Mouse (Mus musculus) splenic B cell, adult 2 months (primary cell): ENCODE data around the gene Dlgap1.

Source experiments
- DNase-seq: peaks from one replicate; pipeline ENCODE4 v3.0.0-alpha.2; 2011; ENCODE audit warnings: low read depth, low spot score
- H3K27me3 ChIP-seq: 2 replicates; pipeline ENCODE4 v1.6.1; 2012; ENCODE audit warnings: mild to moderate bottlenecking, low read length, moderate library complexity, mixed read lengths; ENCODE audit not compliant: control insufficient read depth, poor library complexity, insufficient read depth, severe bottlenecking
- H3K36me3 ChIP-seq: 2 replicates; pipeline ENCODE4 v1.6.1; 2012; ENCODE audit warnings: mild to moderate bottlenecking, low read length, moderate library complexity, mixed read lengths; ENCODE audit not compliant: control insufficient read depth, poor library complexity, insufficient read depth, severe bottlenecking

Dlgap1 gene

GRCm38 (mm10) chr17:70787366-70787765 lies 818.5 kb downstream of the Dlgap1 start:
- H3K27me3 ChIP-seq, result no peaks in the 10 kb centered on the region
- no peak for DNase-seq
- no peaks in the 10 kb centered on the region for H3K36me3 ChIP-seq

GRCm38 (mm10) chr17:70790801-70791200 lies 821.9 kb downstream of the Dlgap1 start:
- DNase-seq, result no peak
- no peaks in the 10 kb centered on the region for H3K36me3 ChIP-seq
- no peaks in the 10 kb centered on the region for H3K27me3 ChIP-seq

GRCm38 (mm10) chr17:70791596-70792275 lies 822.9 kb downstream of the Dlgap1 start:
- no peaks in the 10 kb centered on the region for H3K27me3 ChIP-seq
- H3K36me3 ChIP-seq, result no peaks in the 10 kb centered on the region
- no peak for DNase-seq

GRCm38 (mm10) chr17:70794291-70794690 lies 825.4 kb downstream of the Dlgap1 start:
- Histone ChIP-seq H3K36me3 (no peaks in the 10 kb centered on the region), H3K27me3 (no peaks in the 10 kb centered on the region)
- no peak for DNase-seq

GRCm38 (mm10) chr17:70794722-70795121 lies 825.8 kb downstream of the Dlgap1 start:
- no peak for DNase-seq
- no peaks in the 10 kb centered on the region for H3K27me3 ChIP-seq
- no peaks in the 10 kb centered on the region for H3K36me3 ChIP-seq

GRCm38 (mm10) chr17:70795196-70795595 lies 826.3 kb downstream of the Dlgap1 start:
- Histone ChIP-seq H3K36me3 (no peaks in the 10 kb centered on the region), H3K27me3 (no peaks in the 10 kb centered on the region)
- DNase-seq, result no peak

- DNase-seq, result no peak
Observed at GRCm38 (mm10) chr17:70796940-70797772, 828.3 kb downstream of the Dlgap1 start.

GRCm38 (mm10) chr17:70797773-70798045 lies 828.8 kb downstream of the Dlgap1 start:
- H3K36me3 ChIP-seq, result no peaks in the 10 kb centered on the region
- H3K27me3 ChIP-seq, result no peaks in the 10 kb centered on the region
- no peak for DNase-seq

More at GRCm38 (mm10) chr17:70796940-70797772, 828.3 kb downstream of the Dlgap1 start:
- no peaks in the 10 kb centered on the region for H3K36me3 ChIP-seq
- no peaks in the 10 kb centered on the region for H3K27me3 ChIP-seq

- Histone ChIP-seq H3K27me3 (no peaks in the 10 kb centered on the region), H3K36me3 (no peaks in the 10 kb centered on the region)
- no peak for DNase-seq
Observed at GRCm38 (mm10) chr17:70799266-70799665, 830.4 kb downstream of the Dlgap1 start.

- DNase-seq, result no peak
- Histone ChIP-seq H3K36me3 (no peaks in the 10 kb centered on the region), H3K27me3 (no peaks in the 10 kb centered on the region)
Observed at GRCm38 (mm10) chr17:70802022-70802421, 833.1 kb downstream of the Dlgap1 start.

- no peak for DNase-seq
- no peaks in the 10 kb centered on the region for H3K27me3 ChIP-seq
- H3K36me3 ChIP-seq, result no peaks in the 10 kb centered on the region
Observed at GRCm38 (mm10) chr17:70805866-70806265, 837.0 kb downstream of the Dlgap1 start.

GRCm38 (mm10) chr17:70806600-70806999 lies 837.7 kb downstream of the Dlgap1 start:
- no peak for DNase-seq
- H3K36me3 ChIP-seq, result no peaks in the 10 kb centered on the region
- no peaks in the 10 kb centered on the region for H3K27me3 ChIP-seq

- DNase-seq, result no peak
- H3K27me3 ChIP-seq, result peaks cover 2% of the 10 kb centered on the region
- no peaks in the 10 kb centered on the region for H3K36me3 ChIP-seq
Observed at GRCm38 (mm10) chr17:70807885-70808284, 839.0 kb downstream of the Dlgap1 start.

- DNase-seq, result no peak
- H3K27me3 ChIP-seq, result peaks cover 2% of the 10 kb centered on the region
- no peaks in the 10 kb centered on the region for H3K36me3 ChIP-seq
Observed at GRCm38 (mm10) chr17:70808837-70809236, 840.0 kb downstream of the Dlgap1 start.

- no peaks in the 10 kb centered on the region for H3K36me3 ChIP-seq
- H3K27me3 ChIP-seq, result peaks cover 2% of the 10 kb centered on the region
- no peak for DNase-seq
Observed at GRCm38 (mm10) chr17:70809776-70810175, 840.9 kb downstream of the Dlgap1 start.
